Mouse (Mus musculus) limb, embryonic 15.5 days (tissue): ENCODE data around the gene Csf3. TPM values are rescaled to one million over a fixed set of nuclear protein-coding genes. Genes with fewer than 3 reads are reported as not detected.

Experiments
- ATAC-seq: fragments of 200-750 bp; cut with Nextera tagmentation; 2 replicates; pipeline ENCODE4 v1.8.0; 2017; ENCODE audit warnings: low read depth, moderate TSS enrichment; ENCODE audit not compliant: insufficient number of reproducible peaks, low FRiP score, low TSS enrichment
- H3K27ac ChIP-seq: fragments of 300-500 bp; sonication (generic); 2 replicates; pipeline ENCODE4 v1.5.1; 2015; ENCODE audit warnings: moderate library complexity, mild to moderate bottlenecking, inconsistent platforms
- H3K27me3 ChIP-seq: fragments of 300-500 bp; sonication (generic); 2 replicates; pipeline ENCODE4 v1.6.1; 2015; ENCODE audit warnings: inconsistent platforms
- H3K36me3 ChIP-seq: fragments of 300-500 bp; sonication (generic); 2 replicates; pipeline ENCODE4 v1.6.1; 2015; ENCODE audit warnings: inconsistent platforms
- H3K4me1 ChIP-seq: fragments of 300-500 bp; sonication (generic); 2 replicates; pipeline ENCODE4 v1.6.1; 2015; ENCODE audit warnings: inconsistent platforms
- H3K4me2 ChIP-seq: fragments of 300-500 bp; sonication (generic); 2 replicates; pipeline ENCODE4 v1.6.1; 2015; ENCODE audit warnings: mild to moderate bottlenecking, inconsistent platforms
- H3K4me3 ChIP-seq: fragments of 300-500 bp; sonication (generic); 2 replicates; pipeline ENCODE4 v1.5.1; 2015; ENCODE audit warnings: mild to moderate bottlenecking, inconsistent platforms
- H3K9ac ChIP-seq: fragments of 300-500 bp; sonication (generic); 2 replicates; pipeline ENCODE4 v1.6.1; 2015; ENCODE audit warnings: inconsistent platforms
- H3K9me3 ChIP-seq: fragments of 300-500 bp; sonication (generic); 2 replicates; pipeline ENCODE4 v1.6.1; 2016; ENCODE audit warnings: inconsistent platforms
- WGBS: fragments of 180-500 bp; shearing (Covaris S2); methylation state at CpG from one replicate; pipeline ENCODE4 v1.1.7; 2015; 5-methylcytosine and 5-hydroxymethylcytosine counted together
- polyA plus RNA-seq: library from polyadenylated mRNA; unstranded; fragments of >200 nt; fragmentation: Nextera tagmentation; extraction: Ambion mirVana; gene quantifications from 2 replicates; pipeline ENCODE4 v1.2.1, GENCODE M21; 2015

The Csf3 gene
- polyA plus RNA-seq, 1 experiment from 2014 or later: 0.10 TPM

- no peak for ATAC-seq
- 76% methylated on average over 4 of the region's 4 CpGs for WGBS
- Histone ChIP-seq H3K4me3 (no peak overlapping the region), H3K9me3 (no peaks in the 10 kb centered on the region), H3K27ac (no peak overlapping the region), H3K4me2 (no peak overlapping the region), H3K36me3 (peaks cover 15% of the 10 kb centered on the region), H3K9ac (no peak overlapping the region), H3K4me1 (peaks cover 9% of the 10 kb centered on the region), H3K27me3 (no peaks in the 10 kb centered on the region)
Observed at GRCm38 (mm10) chr11:98681186-98681585, 19.9 kb upstream of the Csf3 start.

GRCm38 (mm10) chr11:98681786-98682745, 19.0 kb upstream of the Csf3 start, which contains the start of gene Psmd3:
TSS of gene Psmd3 (plus strand) at chr11:98682554.
- Histone ChIP-seq H3K4me3 (peak within 1 kb of the TSS; percentile 99), H3K36me3 (peaks cover 24% of the 10 kb centered on the region), H3K9ac (peak within 1 kb of the TSS; percentile 99), H3K27me3 (no peaks in the 10 kb centered on the region), H3K4me2 (peak within 1 kb of the TSS; percentile 70), H3K27ac (peak within 1 kb of the TSS; percentile 86), H3K4me1 (peaks cover 9% of the 10 kb centered on the region), H3K9me3 (no peaks in the 10 kb centered on the region)
- WGBS: 4% methylated on average over 45 of the region's 45 CpGs
- ATAC-seq: peak; percentile 95

GRCm38 (mm10) chr11:98682811-98683210, 18.3 kb upstream of the Csf3 start:
- 0% methylated on average over 23 of the region's 23 CpGs for WGBS
- ATAC-seq: peak; percentile 22
- Histone ChIP-seq H3K27ac (peak overlapping the region; percentile 74), H3K27me3 (no peaks in the 10 kb centered on the region), H3K9ac (peak overlapping the region; percentile 99), H3K9me3 (no peaks in the 10 kb centered on the region), H3K36me3 (peaks cover 31% of the 10 kb centered on the region), H3K4me2 (peak overlapping the region; percentile 70), H3K4me1 (peaks cover 9% of the 10 kb centered on the region), H3K4me3 (peak overlapping the region; percentile 99)

GRCm38 (mm10) chr11:98685642-98686041, 15.4 kb upstream of the Csf3 start:
- Histone ChIP-seq H3K9ac (no peak overlapping the region), H3K27me3 (no peaks in the 10 kb centered on the region), H3K4me1 (peaks cover 9% of the 10 kb centered on the region), H3K4me2 (no peak overlapping the region), H3K4me3 (no peak overlapping the region), H3K36me3 (peaks cover 54% of the 10 kb centered on the region), H3K9me3 (no peaks in the 10 kb centered on the region), H3K27ac (no peak overlapping the region)
- WGBS: 94% methylated on average over 9 of the region's 9 CpGs
- ATAC-seq: no peak

GRCm38 (mm10) chr11:98686976-98687375, 14.1 kb upstream of the Csf3 start:
- Histone ChIP-seq H3K4me1 (peaks cover 9% of the 10 kb centered on the region), H3K9me3 (no peaks in the 10 kb centered on the region), H3K9ac (no peak overlapping the region), H3K4me2 (no peak overlapping the region), H3K27me3 (no peaks in the 10 kb centered on the region), H3K27ac (no peak overlapping the region), H3K36me3 (peaks cover 68% of the 10 kb centered on the region), H3K4me3 (no peak overlapping the region)
- no peak for ATAC-seq
- 88% methylated on average over 4 of the region's 4 CpGs for WGBS

GRCm38 (mm10) chr11:98688009-98688408, 13.1 kb upstream of the Csf3 start:
- H3K4me3 ChIP-seq: no peak overlapping the region
- 0 out of 2 replicates have a peak, but pooled peaks have one; percentile 15 for ATAC-seq
- peaks cover 9% of the 10 kb centered on the region; the same call in 1 of the 2 replicates for H3K4me1 ChIP-seq
- no peak overlapping the region for H3K27ac ChIP-seq
- no peaks in the 10 kb centered on the region for H3K9me3 ChIP-seq
- WGBS: 86% methylated on average over 8 of the region's 8 CpGs
- H3K36me3 ChIP-seq: peaks cover 78% of the 10 kb centered on the region
- H3K27me3 ChIP-seq: no peaks in the 10 kb centered on the region
- H3K4me2 ChIP-seq: no peak overlapping the region
- H3K9ac ChIP-seq: no peak overlapping the region

- H3K4me3 ChIP-seq: no peak overlapping the region
- no peak overlapping the region for H3K27ac ChIP-seq
- no peak overlapping the region for H3K9ac ChIP-seq
- no peak for ATAC-seq
- H3K9me3 ChIP-seq: no peaks in the 10 kb centered on the region
- no peaks in the 10 kb centered on the region for H3K4me1 ChIP-seq
- H3K4me2 ChIP-seq: no peak overlapping the region
- no peaks in the 10 kb centered on the region for H3K27me3 ChIP-seq
- peaks cover 84% of the 10 kb centered on the region for H3K36me3 ChIP-seq
- WGBS: 64% methylated on average over 13 of the region's 13 CpGs
Observed at GRCm38 (mm10) chr11:98693201-98693600, 7.9 kb upstream of the Csf3 start.

GRCm38 (mm10) chr11:98693746-98694145, 7.3 kb upstream of the Csf3 start:
- Histone ChIP-seq H3K27me3 (no peaks in the 10 kb centered on the region), H3K4me1 (no peaks in the 10 kb centered on the region), H3K36me3 (peaks cover 81% of the 10 kb centered on the region), H3K4me2 (no peak overlapping the region), H3K4me3 (no peak overlapping the region), H3K27ac (no peak overlapping the region), H3K9me3 (no peaks in the 10 kb centered on the region), H3K9ac (no peak overlapping the region)
- WGBS: 82% methylated on average over 9 of the region's 9 CpGs
- ATAC-seq: no peak

GRCm38 (mm10) chr11:98694301-98694700, 6.8 kb upstream of the Csf3 start:
- Histone ChIP-seq H3K27ac (no peak overlapping the region), H3K9me3 (no peaks in the 10 kb centered on the region), H3K36me3 (peaks cover 78% of the 10 kb centered on the region), H3K4me2 (no peak overlapping the region), H3K4me3 (no peak overlapping the region), H3K9ac (no peak overlapping the region), H3K4me1 (no peaks in the 10 kb centered on the region), H3K27me3 (no peaks in the 10 kb centered on the region)
- 79% methylated on average over 9 of the region's 9 CpGs for WGBS
- no peak for ATAC-seq

- Histone ChIP-seq H3K36me3 (peaks cover 67% of the 10 kb centered on the region), H3K9ac (no peak overlapping the region), H3K9me3 (no peaks in the 10 kb centered on the region), H3K4me2 (no peak overlapping the region), H3K27me3 (no peaks in the 10 kb centered on the region), H3K4me1 (peaks cover 7% of the 10 kb centered on the region), H3K27ac (no peak overlapping the region), H3K4me3 (no peak overlapping the region)
- 74% methylated on average over 14 of the region's 14 CpGs for WGBS
- ATAC-seq: no peak
Observed at GRCm38 (mm10) chr11:98695408-98695807, 5.7 kb upstream of the Csf3 start.

GRCm38 (mm10) chr11:98696454-98697216, 4.4 kb upstream of the Csf3 start:
- Histone ChIP-seq H3K27me3 (0 out of 2 replicates have a peak, but pooled peaks cover 4% of the 10 kb centered on the region), H3K4me1 (peaks cover 18% of the 10 kb centered on the region), H3K27ac (no peak overlapping the region), H3K9me3 (no peaks in the 10 kb centered on the region), H3K9ac (no peak overlapping the region), H3K4me3 (no peak overlapping the region), H3K36me3 (peaks cover 55% of the 10 kb centered on the region), H3K4me2 (no peak overlapping the region)
- ATAC-seq: no peak
- whole genome bisulfite sequencing: 84% methylated on average over 14 of the region's 14 CpGs

- no peaks in the 10 kb centered on the region for H3K9me3 ChIP-seq
- H3K9ac ChIP-seq: no peak overlapping the region
- no peak overlapping the region for H3K4me2 ChIP-seq
- WGBS: 88% methylated on average over 12 of the region's 12 CpGs
- 0 out of 2 replicates have a peak, but pooled peaks cover 4% of the 10 kb centered on the region for H3K27me3 ChIP-seq
- ATAC-seq: no peak
- no peak overlapping the region for H3K27ac ChIP-seq
- peaks cover 21% of the 10 kb centered on the region for H3K4me1 ChIP-seq
- peaks cover 49% of the 10 kb centered on the region for H3K36me3 ChIP-seq
- H3K4me3 ChIP-seq: no peak overlapping the region
Observed at GRCm38 (mm10) chr11:98697225-98697624, 3.8 kb upstream of the Csf3 start.
